Mouse (Mus musculus) central nervous system, embryonic 11.5 days (tissue): ENCODE measurements around the gene Lrrc75a. TPM values are rescaled to one million over a fixed set of nuclear protein-coding genes. Genes with fewer than 3 reads are reported as not detected.

Experiments used
- polyA plus RNA-seq: library from polyadenylated mRNA; depleted of rRNA; stranded (reverse); fragments of >200 nt; gene quantifications from 2 replicates; pipeline ENCODE4 v1.2.3, GENCODE M21; 2012; rRNA removed

Gene Lrrc75a
- polyA plus RNA-seq, result 9.8 and 16.3 TPM in 2 replicates

GRCm38 (mm10) chr11:62647661-62648590, at the start of gene Lrrc75a:
Lrrc75a (minus strand) TSS chr11:62648523.

GRCm38 (mm10) chr11:62648591-62649391, 468 bp upstream of the Lrrc75a start, which contains the start of gene Mmgt2:
Mmgt2 (plus strand) TSS chr11:62648664.

GRCm38 (mm10) chr11:62573959-62574702, 74.2 kb downstream of the Lrrc75a start, which contains the start of gene Trpv2:
Trpv2 (plus strand) TSS chr11:62574486.

Other genes starting within 250 kb of the Lrrc75a start
- gene Pigl, start 190.1 kb downstream of the Lrrc75a start, polyA plus RNA-seq, result 8.6 and 10.8 TPM in 2 replicates
- 102 and 138 TPM in 2 replicates for gene Ncor1, start 190.0 kb downstream of the Lrrc75a start, polyA plus RNA-seq
- gene Cenpv, start 109.3 kb downstream of the Lrrc75a start, polyA plus RNA-seq, result 55.4 and 71.4 TPM in 2 replicates
- 2,944 and 2,951 TPM in 2 replicates for gene Ubb, start 97.4 kb downstream of the Lrrc75a start, polyA plus RNA-seq
- gene Trpv2, start 74.0 kb downstream of the Lrrc75a start, polyA plus RNA-seq, result 5.7 and 6.2 TPM in 2 replicates
- gene Mmgt2, start 141 bp upstream of the Lrrc75a start, polyA plus RNA-seq, result 31.3 and 47.4 TPM in 2 replicates
- 8.1 and 10.9 TPM in 2 replicates for gene Zfp287, start 83.4 kb upstream of the Lrrc75a start, polyA plus RNA-seq
- gene Gm10428, start 104.6 kb upstream of the Lrrc75a start, polyA plus RNA-seq, result not detected in 2 replicates
- gene Zfp286, start 140.9 kb upstream of the Lrrc75a start, polyA plus RNA-seq, result 18.7 and 21.9 TPM in 2 replicates
- gene Trim16, start 171.7 kb upstream of the Lrrc75a start, polyA plus RNA-seq, result 2.3 and 5.5 TPM in 2 replicates
- gene Fbxw10, start 198.5 kb upstream of the Lrrc75a start, polyA plus RNA-seq, result 0.28 and 0.50 TPM in 2 replicates
- gene Tvp23b, start 230.9 kb upstream of the Lrrc75a start, polyA plus RNA-seq, result 20.5 and 30.8 TPM in 2 replicates